Mouse (Mus musculus) megakaryocyte, embryonic 14.5 days (primary cell): Measurements from ENCODE around the gene Frg2f1.

Experiments
- FLI1 ChIP-seq: IDR thresholded peaks from 2 replicates; pipeline ENCODE4 v1.6.1; 2012; ENCODE audit warnings: low read length, inconsistent platforms, mixed read lengths
- GATA1 ChIP-seq: IDR thresholded peaks from 3 replicates; pipeline ENCODE4 v1.6.1; 2012; ENCODE audit warnings: mixed read lengths, low read length, inconsistent platforms, borderline replicate concordance

DNA sequence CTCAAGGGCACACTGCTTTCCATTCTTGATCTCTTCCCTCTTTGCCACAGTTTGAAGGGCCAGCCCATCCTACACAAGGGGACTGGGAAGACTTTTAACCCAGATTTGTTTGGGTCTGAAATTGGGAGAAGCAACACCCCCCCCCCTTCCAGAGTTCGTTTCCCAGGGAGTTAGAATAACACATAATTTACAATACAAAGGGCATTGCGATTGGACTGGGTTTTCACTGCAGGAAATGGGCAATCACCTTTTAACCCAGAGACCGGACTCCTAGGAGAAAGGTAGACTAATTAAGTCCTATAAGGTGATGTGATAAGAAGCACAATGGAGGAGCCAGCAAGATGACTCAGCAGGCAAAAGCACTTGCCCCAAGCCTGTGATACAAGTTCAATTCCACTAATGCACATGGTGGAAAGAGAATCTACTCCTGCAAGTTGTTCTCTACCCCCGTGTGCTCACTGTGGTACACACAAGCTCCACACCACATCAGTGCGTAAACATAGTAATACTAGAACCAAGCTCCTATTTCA lies 40.9 kb downstream of the Frg2f1 start:
- TF ChIP-seq GATA1 (no peak), FLI1 (no peak)
